Mouse (Mus musculus) heart, embryonic 16.5 days (tissue): ENCODE results near the gene 2900026A02Rik. TPM values are rescaled to one million over a fixed set of nuclear protein-coding genes. Genes with fewer than 3 reads are reported as not detected.
A peak's percentile ranks its signal among the peaks of the same experiment; 100 is the strongest.

Experiments used
- ATAC-seq: fragments of 200-750 bp; cut with Nextera tagmentation; replicated peaks from 2 replicates; pipeline ENCODE4 v1.8.0; 2017; ENCODE audit warnings: moderate number of reproducible peaks; ENCODE audit not compliant: insufficient read depth, low FRiP score; ENCODE audit errors: extremely low read depth
- H3K27ac ChIP-seq: fragments of 300-500 bp; sonication (generic); 2 replicates; pipeline ENCODE4 v1.5.1; 2014; ENCODE audit warnings: mild to moderate bottlenecking, low read length, control low read depth, moderate library complexity
- H3K27me3 ChIP-seq: fragments of 300-500 bp; sonication (generic); 2 replicates; pipeline ENCODE4 v1.6.1; 2014; ENCODE audit warnings: low read length, mixed read lengths; ENCODE audit not compliant: control insufficient read depth, insufficient read depth
- H3K36me3 ChIP-seq: fragments of 300-500 bp; sonication (generic); 2 replicates; pipeline ENCODE4 v1.6.1; 2014; ENCODE audit not compliant: control insufficient read depth, insufficient read depth
- H3K4me1 ChIP-seq: fragments of 300-500 bp; sonication (generic); 2 replicates; pipeline ENCODE4 v1.6.1; 2014; ENCODE audit warnings: low read length, mixed read lengths; ENCODE audit not compliant: control insufficient read depth, insufficient read depth
- H3K4me2 ChIP-seq: fragments of 300-500 bp; sonication (generic); 2 replicates; pipeline ENCODE4 v1.6.1; 2014; ENCODE audit warnings: low read depth, mild to moderate bottlenecking, control low read depth, low read length
- H3K4me3 ChIP-seq: fragments of 300-500 bp; sonication (generic); 2 replicates; pipeline ENCODE4 v1.5.1; 2014; ENCODE audit warnings: mild to moderate bottlenecking, control low read depth, low read length
- H3K9ac ChIP-seq: fragments of 300-500 bp; sonication (generic); 2 replicates; pipeline ENCODE4 v1.6.1; 2014; ENCODE audit warnings: low read length, control low read depth
- H3K9me3 ChIP-seq: fragments of 300-500 bp; sonication (generic); replicated peaks from 2 replicates; pipeline ENCODE4 v1.6.1; 2016; ENCODE audit warnings: low read length; ENCODE audit not compliant: control insufficient read depth
- WGBS: fragments of 180-500 bp; shearing (Covaris S2); extraction: QIAGEN DNeasy Blood & Tissue Kit; methylation state at CpG from one replicate; pipeline ENCODE4 v1.1.7; 2014; 5-methylcytosine and 5-hydroxymethylcytosine counted together
- polyA plus RNA-seq: library from polyadenylated mRNA; unstranded; fragments of >200 nt; fragmentation: Nextera tagmentation; extraction: Ambion mirVana; gene quantifications from 2 replicates; pipeline ENCODE4 v1.2.1, GENCODE M21; 2015

Gene 2900026A02Rik
- polyA plus RNA-seq, 1 experiment from 2014 or later: 14.9 TPM

GRCm38 (mm10) chr5:113090077-113090690, 130.9 kb downstream of the 2900026A02Rik start:
- WGBS: 89% methylated on average over 24 of the region's 24 CpGs

GRCm38 (mm10) chr5:113087465-113087864, 133.6 kb downstream of the 2900026A02Rik start:
- Histone ChIP-seq H3K4me3 (no peak overlapping the region), H3K36me3 (peaks cover 27% of the 10 kb centered on the region), H3K4me2 (no peak overlapping the region), H3K27ac (no peak overlapping the region), H3K9ac (no peak overlapping the region), H3K4me1 (peaks cover 7% of the 10 kb centered on the region), H3K27me3 (no peaks in the 10 kb centered on the region), H3K9me3 (0 out of 2 replicates have a peak, but pooled peaks cover 4% of the 10 kb centered on the region)
- no peak for ATAC-seq
- 49% methylated on average over 2 of the region's 2 CpGs for WGBS

More at GRCm38 (mm10) chr5:113090077-113090690, 130.9 kb downstream of the 2900026A02Rik start:
- Histone ChIP-seq H3K27ac (no peak overlapping the region), H3K36me3 (peaks cover 47% of the 10 kb centered on the region), H3K9ac (no peak overlapping the region), H3K27me3 (no peaks in the 10 kb centered on the region), H3K9me3 (no peaks in the 10 kb centered on the region), H3K4me2 (no peak overlapping the region), H3K4me3 (no peak overlapping the region), H3K4me1 (no peaks in the 10 kb centered on the region)
- ATAC-seq: no peak

- Histone ChIP-seq H3K36me3 (peaks cover 23% of the 10 kb centered on the region), H3K9me3 (0 out of 2 replicates have a peak, but pooled peaks cover 4% of the 10 kb centered on the region), H3K4me1 (peaks cover 11% of the 10 kb centered on the region), H3K4me3 (no peak overlapping the region), H3K4me2 (no peak overlapping the region), H3K9ac (no peak overlapping the region), H3K27ac (no peak overlapping the region), H3K27me3 (no peaks in the 10 kb centered on the region)
- WGBS: 51% methylated on average over 4 of the region's 4 CpGs
- ATAC-seq: no peak
Measured at GRCm38 (mm10) chr5:113086990-113087389, 134.0 kb downstream of the 2900026A02Rik start.

DNA sequence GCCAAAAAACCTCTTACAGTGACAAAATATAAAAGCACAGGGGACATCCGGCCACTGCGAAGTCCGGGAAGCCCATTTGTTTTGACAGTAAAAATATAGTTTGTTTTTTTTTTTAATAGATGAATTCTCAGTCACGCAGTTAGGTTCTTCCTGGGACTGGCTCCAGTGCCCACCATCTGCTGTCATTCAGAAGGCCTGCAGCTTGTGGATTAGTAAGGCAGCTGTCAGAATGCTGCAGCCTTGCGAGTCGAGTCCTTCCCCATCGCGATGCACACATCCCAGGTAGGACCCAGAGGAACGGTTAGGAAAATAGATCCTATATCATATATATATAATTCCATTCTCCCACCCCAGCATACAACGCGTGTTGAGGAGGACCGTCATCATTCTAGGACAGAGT, 134.6 kb downstream of the 2900026A02Rik start:
- Histone ChIP-seq H3K27me3 (no peaks in the 10 kb centered on the region), H3K36me3 (peaks cover 18% of the 10 kb centered on the region), H3K4me1 (peaks cover 12% of the 10 kb centered on the region), H3K4me2 (no peak overlapping the region), H3K27ac (no peak overlapping the region), H3K9me3 (0 out of 2 replicates have a peak, but pooled peaks cover 4% of the 10 kb centered on the region), H3K9ac (no peak overlapping the region), H3K4me3 (no peak overlapping the region)
- 83% methylated on average over 12 of the region's 12 CpGs for WGBS
- ATAC-seq: no peak

- H3K4me2 ChIP-seq: no peak overlapping the region
- H3K27ac ChIP-seq: no peak overlapping the region
- 66% methylated on average over 2 of the region's 2 CpGs for WGBS
- no peaks in the 10 kb centered on the region for H3K27me3 ChIP-seq
- H3K9ac ChIP-seq: no peak overlapping the region
- no peak for ATAC-seq
- H3K4me3 ChIP-seq: no peak overlapping the region
- peaks cover 16% of the 10 kb centered on the region for H3K4me1 ChIP-seq
- 0 out of 2 replicates have a peak, but pooled peaks cover 4% of the 10 kb centered on the region for H3K9me3 ChIP-seq
- peaks cover 15% of the 10 kb centered on the region for H3K36me3 ChIP-seq
Measured at GRCm38 (mm10) chr5:113085931-113086330, 135.1 kb downstream of the 2900026A02Rik start.

- Histone ChIP-seq H3K4me3 (no peak overlapping the region), H3K9me3 (0 out of 2 replicates have a peak, but pooled peaks cover 4% of the 10 kb centered on the region), H3K4me2 (no peak overlapping the region), H3K27ac (no peak overlapping the region), H3K27me3 (no peaks in the 10 kb centered on the region), H3K36me3 (no peaks in the 10 kb centered on the region; the same call in 1 of the 2 replicates), H3K4me1 (peaks cover 19% of the 10 kb centered on the region), H3K9ac (no peak overlapping the region)
- 78% methylated on average over 2 of the region's 2 CpGs for WGBS
- no peak for ATAC-seq
Measured at GRCm38 (mm10) chr5:113084309-113084708, 136.7 kb downstream of the 2900026A02Rik start.

- Histone ChIP-seq H3K4me3 (0 out of 2 replicates have a peak overlapping the region, but pooled peaks have one; percentile 1), H3K9ac (0 out of 2 replicates have a peak overlapping the region, but pooled peaks have one; percentile 22), H3K4me2 (peak overlapping the region; percentile 50), H3K36me3 (no peaks in the 10 kb centered on the region), H3K4me1 (peaks cover 19% of the 10 kb centered on the region), H3K27me3 (0 out of 2 replicates have a peak, but pooled peaks cover under 1% of the 10 kb centered on the region), H3K27ac (0 out of 2 replicates have a peak overlapping the region, but pooled peaks have one; percentile 16), H3K9me3 (0 out of 2 replicates have a peak, but pooled peaks cover 4% of the 10 kb centered on the region)
- ATAC-seq: peak; percentile 64
- 26% methylated on average over 19 of the region's 19 CpGs for WGBS
Measured at GRCm38 (mm10) chr5:113082356-113083168, 138.5 kb downstream of the 2900026A02Rik start.

DNA sequence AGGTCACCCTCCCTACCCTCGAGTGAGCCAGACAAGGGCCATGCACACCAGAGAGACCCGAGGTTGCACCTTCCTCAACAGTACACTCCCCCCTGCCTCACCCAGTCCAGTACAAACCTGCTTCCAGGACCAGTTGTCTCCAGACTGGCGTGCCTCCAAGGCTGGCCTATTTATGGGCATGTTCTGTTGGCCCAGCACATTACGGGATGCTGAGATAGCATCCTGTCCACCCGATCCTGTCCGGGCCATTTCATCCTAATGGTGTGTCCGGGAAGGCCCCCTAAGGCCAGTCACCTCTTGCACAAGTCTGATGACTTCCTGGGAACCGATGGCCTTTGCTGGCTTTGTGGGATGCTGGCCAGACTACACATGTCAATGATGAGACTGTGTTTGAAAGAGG, 139.6 kb downstream of the 2900026A02Rik start, which contains the start of gene Crybb3:
Gene Crybb3 (minus strand): TSS at position 146 of the 400 bp plus-strand sequence.
- Histone ChIP-seq H3K9ac (no peak within 1 kb of the TSS), H3K4me2 (peak within 1 kb of the TSS; percentile 50), H3K4me1 (peaks cover 19% of the 10 kb centered on the region), H3K4me3 (no peak within 1 kb of the TSS), H3K36me3 (no peaks in the 10 kb centered on the region), H3K9me3 (0 out of 2 replicates have a peak, but pooled peaks cover 4% of the 10 kb centered on the region), H3K27ac (no peak within 1 kb of the TSS), H3K27me3 (peaks cover 4% of the 10 kb centered on the region)
- ATAC-seq: peak; percentile 7; the same call in 1 of the 2 replicates
- WGBS: 46% methylated on average over 8 of the region's 8 CpGs
